Mouse (Mus musculus): ENCODE data around the gene Pnmal1.

DNA sequence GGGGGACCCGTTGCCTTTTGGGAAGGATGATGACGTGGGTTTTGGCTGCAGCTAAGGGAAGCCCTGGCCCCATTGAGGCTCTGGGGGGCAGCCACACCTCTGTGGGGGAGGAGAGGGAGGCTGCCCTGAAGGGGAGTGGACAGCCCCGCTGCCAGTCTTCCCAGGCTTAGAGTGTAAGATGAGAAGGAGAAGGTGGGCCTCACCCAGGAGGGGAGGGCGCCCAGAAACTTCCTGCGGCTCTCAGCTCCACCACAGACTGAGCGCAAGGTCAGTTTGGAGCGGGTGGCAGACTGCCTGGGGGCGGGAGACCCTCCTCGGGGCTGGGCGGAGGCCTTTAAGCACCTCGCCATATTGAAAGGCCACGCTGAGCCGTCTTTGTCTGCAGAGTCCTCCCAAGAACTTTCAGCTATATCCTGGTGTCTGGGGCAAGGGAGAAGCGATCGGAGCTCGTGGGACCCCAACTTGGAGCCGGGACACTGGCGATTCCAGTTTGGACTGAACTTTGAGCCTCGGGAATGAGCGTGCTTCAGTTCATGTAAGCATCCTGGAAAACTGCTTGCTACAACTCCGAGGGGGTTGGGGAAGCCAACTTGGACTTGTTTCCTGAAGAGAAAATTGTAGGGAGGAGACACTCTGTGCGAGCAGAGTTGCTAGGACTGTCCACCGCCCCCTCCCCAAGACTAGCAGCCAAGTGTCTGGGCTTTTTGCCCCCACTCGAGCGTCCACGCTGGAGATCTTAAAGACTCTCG lies 34.3 kb downstream of the Pnmal1 start:
- TF ChIP-seq GATA1 (IDR thresholded peaks at IDR 0.05; ENCODE audit: borderline replicate concordance, low read length) (no peak), FLI1 (IDR thresholded peaks at IDR 0.05; ENCODE audit: low read length) (no peak)
